ENCODE assay signal across 22 mouse cellular contexts in genomic region chr2:120113476-120113875, GRCm38 (mm10). TPM values are rescaled to one million over a fixed set of nuclear protein-coding genes. Genes with fewer than 3 reads are reported as not detected.
DNase-seq lines count a peak whose midpoint lies in the region; ATAC-seq and TF ChIP-seq lines count a peak whose summit lies in the region.
"Had no signal": no experiment of that assay in that cellular context is flagged by ENCODE, and none has a peak within 500 bp of the region (broad histone marks: within the 10 kb centered on the region; RNA-seq: fewer than 3 reads in every experiment).

No protein-coding gene starts in this region.

- intact Hi-C loops in gastrocnemius, adult 2 months (cut with DNase I), result no loop called here
- intact Hi-C loops in left cerebral cortex, postnatal 14 days (cut with DNase I), result no loop called here

- peaks cover 61% of the 10 kb centered on the region for H3K4me1 ChIP-seq in heart, postnatal 0 days (ENCODE audit: control insufficient read depth, insufficient read depth)
- H3K4me1 ChIP-seq in stomach, postnatal 0 days (replicated peaks; ENCODE audit: control insufficient read depth, insufficient read depth), result peaks cover 4% of the 10 kb centered on the region; the same call in 1 of the 2 replicates

- no peak for TF ChIP-seq CTCF in gastrocnemius, adult 2 months (IDR thresholded peaks at IDR 0.05)
- no peak for TF ChIP-seq CTCF in heart, postnatal 0 days (IDR thresholded peaks at IDR 0.05; ENCODE audit: low read depth)
- no peak for TF ChIP-seq CTCF in stomach, postnatal 0 days (IDR thresholded peaks at IDR 0.05; ENCODE audit: low read depth)

- no peaks in the 10 kb centered on the region for H3K27me3 ChIP-seq in heart, postnatal 0 days (ENCODE audit: control insufficient read depth, insufficient read depth, low read length)
- H3K27me3 ChIP-seq in stomach, postnatal 0 days (ENCODE audit: control insufficient read depth, insufficient read depth, low read length), result no peaks in the 10 kb centered on the region
- H3K27me3 ChIP-seq: embryonic facial prominence, embryonic 13.5 days; Patski; stomach, embryonic 15.5 days had no signal

- H3K4me3 ChIP-seq in gastrocnemius, adult 2 months, result no peak overlapping the region
- H3K4me3 ChIP-seq in heart, postnatal 0 days (ENCODE audit: low read depth, low read length), result no peak overlapping the region
- H3K4me3 ChIP-seq in stomach, postnatal 0 days (ENCODE audit: low read depth, low read length), result no peak overlapping the region
- H3K4me3 ChIP-seq: embryonic facial prominence, embryonic 13.5 days; hindbrain, embryonic 10.5 days; stomach, embryonic 15.5 days had no signal

- H3K27ac ChIP-seq in gastrocnemius, adult 2 months, result peak overlapping the region; percentile 46
- peak overlapping the region; percentile 39 for H3K27ac ChIP-seq in heart, postnatal 0 days (ENCODE audit: low read depth)
- H3K27ac ChIP-seq in stomach, postnatal 0 days (replicated peaks), result no peak overlapping the region
- H3K27ac ChIP-seq: embryonic facial prominence, embryonic 13.5 days; hindbrain, embryonic 10.5 days; hindbrain, postnatal 0 days; stomach, embryonic 15.5 days had no signal

- H3K9ac ChIP-seq in heart, postnatal 0 days (replicated peaks; ENCODE audit: low read depth, low read length), result no peak overlapping the region
- no peak overlapping the region for H3K9ac ChIP-seq in stomach, postnatal 0 days (ENCODE audit: low read length)
- H3K9ac ChIP-seq: embryonic facial prominence, embryonic 13.5 days; liver, postnatal 0 days; stomach, embryonic 15.5 days had no signal

- peaks cover 29% of the 10 kb centered on the region for H3K36me3 ChIP-seq in heart, postnatal 0 days (replicated peaks; ENCODE audit: control insufficient read depth, insufficient read depth, low read length)
- 0 out of 2 replicates have a peak, but pooled peaks cover 2% of the 10 kb centered on the region for H3K36me3 ChIP-seq in stomach, postnatal 0 days (ENCODE audit: control insufficient read depth, insufficient read depth, low read length)
- H3K36me3 ChIP-seq: embryonic facial prominence, embryonic 13.5 days; hindbrain, embryonic 10.5 days; stomach, embryonic 15.5 days had no signal

- WGBS in heart, postnatal 0 days, result 67% methylated on average over 6 of the region's 6 CpGs
- WGBS in stomach, postnatal 0 days, result 42% methylated on average over 6 of the region's 6 CpGs

- TF ChIP-seq EP300 in heart, postnatal 0 days (IDR thresholded peaks at IDR 0.05; ENCODE audit: low read depth), result no peak
- TF ChIP-seq EP300 in stomach, postnatal 0 days (optimal IDR thresholded peaks at IDR 0.05), result no peak

- ATAC-seq in heart, postnatal 0 days (ENCODE audit: insufficient read depth, low read depth), result 0 out of 2 replicates have a peak, but pooled peaks have one; percentile 28
- ATAC-seq in stomach, postnatal 0 days (ENCODE audit: low FRiP score, low TSS enrichment), result peak; percentile 52; the same call in 1 of the 2 replicates
- ATAC-seq: forebrain, embryonic 14.5 days; hindbrain, postnatal 0 days; liver, postnatal 0 days; Patski had no signal

- H3K9me3 ChIP-seq in heart, postnatal 0 days (replicated peaks; ENCODE audit: control insufficient read depth, low read length), result no peaks in the 10 kb centered on the region
- H3K9me3 ChIP-seq in stomach, postnatal 0 days (ENCODE audit: control insufficient read depth, low read length), result no peaks in the 10 kb centered on the region
- H3K9me3 ChIP-seq: embryonic facial prominence, embryonic 13.5 days; hindbrain, embryonic 10.5 days; stomach, embryonic 15.5 days had no signal

- no peak overlapping the region for H3K4me2 ChIP-seq in heart, postnatal 0 days (ENCODE audit: low read depth, low read length)
- no peak overlapping the region for H3K4me2 ChIP-seq in stomach, postnatal 0 days (replicated peaks; ENCODE audit: low read depth)
- H3K4me2 ChIP-seq: embryonic facial prominence, embryonic 13.5 days; stomach, embryonic 15.5 days had no signal

- peak; percentile 53 for DNase-seq in gastrocnemius, adult 2 months
- no peak for DNase-seq in gastrocnemius, adult 8-10 months (ENCODE audit: low spot score in 2 of 2)
- DNase-seq in heart, postnatal 0 days (ENCODE audit: low spot score), result no peak
- DNase-seq in heart, adult 11 months, result no peak
- peak; percentile 66 for DNase-seq in lung, postnatal 10 days
- DNase-seq in stomach, postnatal 0 days (ENCODE audit: low spot score), result no peak
- DNase-seq in left cerebral cortex, postnatal 14 days (ENCODE audit: low spot score in 2 of 2), result no peak
- DNase-seq in frontal cortex, postnatal 14 days (ENCODE audit: low spot score in 2 of 2), result no peak
- DNase-seq: adrenal gland, postnatal 14 days; cerebellum, adult 11-12 months; cerebellum, postnatal 14 days; kidney, adult 11 months; kidney, postnatal 10 days; left cerebral cortex, postnatal 4 days; liver, postnatal 0 days; right cerebral cortex, postnatal 25 days had no signal

RNA-seq across cellular contexts. Expression of gene Ehd4, which starts 40.9 kb away (rescaled TPM):
- total RNA-seq in gastrocnemius, adult 2 months (2021), result 10 to 100 TPM; 19.5 to 31.7 TPM
- 10 to 100 TPM; 19.2 to 29.3 (median 25.5) TPM for total RNA-seq in gastrocnemius, adult 8-10 months (2022)
- 231 and 250 TPM in 2 replicates for total RNA-seq in heart, postnatal 0 days (2014; rRNA removed; ENCODE audit: low replicate concordance)
- 438 and 547 TPM in 2 replicates for polyA plus RNA-seq in heart, postnatal 0 days (2015; fragmentation: Nextera tagmentation; extraction: Ambion mirVana)
- polyA plus RNA-seq in stomach, postnatal 0 days (2015; fragmentation: Nextera tagmentation; extraction: Ambion mirVana), result 65.6 and 75.1 TPM in 2 replicates
- 10 to 100 TPM; 11.6 TPM for total RNA-seq in left cerebral cortex, postnatal 14 days (2021)

Comparison
In these comparisons a context has a peak if more than half of its experiments do, and no peak if none do; other contexts are left out.
1. DNase-seq: peak in gastrocnemius, adult 2 months (single experiment) and lung, postnatal 10 days (single experiment); none in gastrocnemius, adult 8-10 months (0 of 2), heart, postnatal 0 days (single experiment), heart, adult 11 months (single experiment), stomach, postnatal 0 days (single experiment), left cerebral cortex, postnatal 14 days (0 of 2) and frontal cortex, postnatal 14 days (0 of 2).